Mouse (Mus musculus): ENCODE data around the gene H2-T23.
"Not testable (repeated sequence)": the region's sequence is repeated elsewhere in the genome, so short reads cannot be mapped to it uniquely, and the experiment has no call there.

The H2-T23 gene

DNA sequence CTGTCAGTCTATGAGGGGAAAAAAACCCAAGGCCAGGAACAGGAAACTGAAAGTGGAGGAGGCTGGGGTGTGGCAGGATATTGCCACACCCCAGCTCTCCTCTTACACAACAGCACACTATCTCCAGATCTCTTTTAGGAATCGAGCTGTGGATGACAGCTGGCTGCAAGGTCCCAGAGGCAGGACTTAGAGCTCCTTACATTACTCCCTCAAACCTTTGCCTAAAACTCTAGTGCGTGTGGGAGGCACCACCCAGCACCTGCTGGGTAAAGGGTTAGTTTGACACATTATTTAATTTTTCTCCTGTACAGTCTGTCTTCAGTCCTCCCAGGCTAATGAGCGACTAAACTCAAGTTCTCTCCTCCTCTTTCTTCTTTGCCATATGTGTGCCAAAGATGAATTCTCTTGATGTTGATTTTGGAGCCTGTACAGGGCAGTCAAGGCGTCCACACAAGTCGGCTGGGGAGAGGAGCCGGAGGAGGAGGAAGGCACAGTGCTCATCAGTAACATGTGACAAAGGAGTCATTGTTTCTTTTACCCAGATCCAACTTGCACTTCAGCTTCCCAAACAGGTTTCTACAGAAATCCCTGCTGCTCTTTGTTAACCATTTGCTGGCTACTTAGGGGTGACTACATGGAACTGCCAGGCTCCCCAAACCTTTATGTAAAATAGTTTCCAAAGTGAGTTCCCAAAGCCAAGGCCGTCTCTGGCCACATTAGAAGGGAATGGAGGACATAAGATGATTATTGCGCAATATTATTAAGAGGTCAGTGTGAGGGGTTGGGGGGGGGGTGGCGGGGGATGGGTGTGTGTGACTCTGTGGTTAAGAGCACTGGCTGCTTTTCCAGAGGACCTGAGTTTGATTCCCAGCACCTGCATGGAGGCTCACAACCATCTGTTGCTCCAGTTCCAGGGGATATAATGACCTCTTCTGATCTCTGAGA is 8.7 kb downstream of the H2-T23 start:
- DNase-seq (ENCODE audit: low spot score), result no peak

DNA sequence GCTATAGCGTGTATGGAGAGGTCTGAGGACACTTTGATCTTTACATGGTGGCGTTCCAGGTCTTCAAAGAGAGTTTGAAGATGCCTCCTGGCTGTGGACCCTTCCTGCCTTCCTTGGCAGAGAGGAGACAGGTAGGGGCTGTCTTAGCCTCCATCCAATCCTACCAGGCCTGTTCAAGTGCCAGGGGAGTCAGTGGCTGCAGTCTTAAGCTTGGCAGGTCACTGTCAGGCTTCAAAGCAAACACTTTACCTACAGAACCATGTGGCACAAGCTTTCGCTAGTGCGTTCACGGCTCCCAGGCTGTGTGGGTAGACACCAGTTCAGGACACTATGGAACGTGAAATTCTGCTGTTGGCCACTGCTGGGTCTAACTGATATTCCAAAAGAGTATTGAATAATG is 9.7 kb downstream of the H2-T23 start:
- no peak for DNase-seq (ENCODE audit: low spot score)

DNA sequence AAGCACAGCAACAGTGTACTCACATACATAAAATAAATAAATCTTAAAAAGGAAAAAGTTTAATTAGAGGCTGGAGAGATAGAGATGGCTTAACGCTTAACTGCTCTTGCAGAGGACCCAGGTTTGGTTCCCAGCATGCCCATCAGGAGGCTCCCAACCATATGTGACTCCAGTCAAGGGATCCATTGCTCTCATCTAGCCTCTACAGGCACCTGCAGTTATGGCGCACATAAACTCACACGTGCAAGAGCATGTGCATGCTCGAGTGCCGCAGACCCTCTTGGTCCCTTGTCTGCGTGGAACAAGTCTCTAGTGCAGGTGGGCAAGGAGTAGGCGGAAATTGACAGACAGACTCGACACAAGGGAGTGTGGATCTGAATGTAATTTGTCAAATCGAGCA is 10.6 kb downstream of the H2-T23 start:
- DNase-seq (ENCODE audit: low spot score), result no peak

DNA sequence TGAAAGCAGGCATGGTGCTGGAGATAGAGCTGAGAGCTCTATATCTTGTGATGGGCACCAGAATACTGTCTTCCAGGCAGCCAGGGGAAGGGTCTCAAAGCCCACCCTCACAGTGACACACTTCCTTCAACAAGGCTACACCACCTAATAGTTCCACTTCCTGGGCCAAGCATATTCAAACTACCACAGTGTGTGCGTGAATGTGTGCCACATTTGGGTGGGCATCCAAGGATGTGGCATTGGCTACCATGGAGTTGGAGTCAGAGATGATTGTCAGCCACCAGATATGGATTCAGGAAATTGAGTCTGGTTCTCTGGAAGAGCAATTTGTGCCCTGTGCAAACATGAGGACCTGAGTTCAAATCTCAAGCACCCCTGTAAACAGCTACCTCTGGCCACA is 11.3 kb downstream of the H2-T23 start:
- DNase-seq (ENCODE audit: low spot score), result no peak

DNA sequence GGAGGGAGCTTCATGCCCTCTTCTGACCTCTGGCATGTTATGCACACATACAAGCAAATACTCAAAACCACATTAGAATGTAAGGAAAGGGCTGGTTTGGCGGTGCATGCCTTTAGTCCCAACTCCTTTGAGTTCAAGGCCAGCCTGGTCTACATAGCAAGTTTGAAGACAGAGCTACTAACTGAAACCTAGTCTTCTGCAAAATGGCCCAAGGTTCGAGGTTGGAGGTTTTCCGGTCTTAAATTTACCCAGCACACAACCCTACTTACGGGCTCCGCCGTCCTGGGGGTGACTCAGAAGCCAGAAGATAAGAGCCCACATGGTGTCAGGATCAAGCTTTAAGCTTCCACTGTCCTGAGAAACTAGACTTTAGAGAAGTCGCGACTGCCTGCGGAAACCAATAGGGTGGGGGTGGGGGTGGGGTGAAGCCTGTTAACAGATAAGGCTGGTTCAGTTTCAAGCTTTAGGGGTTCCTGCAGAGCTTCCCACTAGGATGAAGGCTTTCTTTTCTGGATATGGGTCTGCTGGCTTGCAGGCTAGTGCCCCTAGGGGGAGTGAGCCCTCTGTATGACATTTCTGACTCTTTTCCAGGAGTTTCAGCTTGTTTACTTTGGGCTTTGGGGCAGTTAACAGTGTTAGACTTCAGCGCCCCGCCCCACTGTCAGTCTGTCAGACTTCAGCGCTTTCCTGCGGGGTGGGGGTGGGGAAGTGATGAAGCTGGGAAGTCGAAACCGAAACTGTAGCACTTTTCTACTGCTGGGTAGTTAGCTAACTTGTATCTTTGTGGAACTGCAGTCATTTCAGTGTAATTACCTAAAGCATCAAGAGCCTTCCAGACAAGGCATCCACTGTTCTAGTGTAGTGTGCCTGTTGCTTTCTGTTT is 12.2 kb downstream of the H2-T23 start, which contains the start of gene H2-T24:
Gene H2-T24, minus strand, starts transcription at position 370 of the 883 bp plus-strand sequence.
- DNase-seq (ENCODE audit: low spot score), result no peak

DNA sequence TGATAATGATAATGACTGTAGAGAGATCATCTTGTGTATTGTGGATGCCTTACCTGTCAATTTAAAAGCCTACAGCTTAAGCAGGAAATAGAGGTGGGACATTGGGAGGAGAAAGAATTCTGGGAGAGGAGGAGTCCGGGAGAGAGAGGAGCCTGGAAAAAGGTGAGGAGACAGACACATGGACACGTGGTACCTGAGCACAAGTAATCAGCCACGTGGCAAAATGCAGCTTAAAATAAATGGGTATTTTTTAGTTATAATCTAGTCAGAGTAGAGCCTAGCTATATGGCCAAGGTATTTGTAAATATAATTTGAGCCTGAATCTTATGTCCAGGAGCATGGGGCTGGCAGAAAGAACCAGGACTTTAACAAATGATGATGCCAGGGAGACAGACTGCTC is 13.1 kb downstream of the H2-T23 start:
- DNase-seq (ENCODE audit: low spot score), result no peak

DNA sequence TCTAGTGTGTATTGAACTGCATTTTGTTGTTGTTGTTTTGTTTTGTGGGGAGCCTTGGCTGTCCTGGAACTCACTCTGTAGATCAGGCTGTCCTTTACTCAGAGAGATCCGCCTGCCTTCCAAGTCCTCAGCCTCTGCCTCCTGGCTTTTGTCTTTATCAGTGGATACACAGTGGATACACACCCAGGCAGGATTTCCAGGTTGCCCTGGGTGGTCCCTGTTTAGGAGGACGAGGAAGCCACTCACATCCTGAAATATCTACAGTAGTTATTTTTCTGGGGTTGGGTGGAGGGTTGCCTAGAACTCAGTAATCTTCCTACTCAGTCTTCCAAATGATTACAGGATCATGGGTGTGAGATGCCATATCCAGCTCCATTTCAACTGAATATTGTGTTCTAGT is 13.7 kb downstream of the H2-T23 start:
- no peak for DNase-seq (ENCODE audit: low spot score)

DNA sequence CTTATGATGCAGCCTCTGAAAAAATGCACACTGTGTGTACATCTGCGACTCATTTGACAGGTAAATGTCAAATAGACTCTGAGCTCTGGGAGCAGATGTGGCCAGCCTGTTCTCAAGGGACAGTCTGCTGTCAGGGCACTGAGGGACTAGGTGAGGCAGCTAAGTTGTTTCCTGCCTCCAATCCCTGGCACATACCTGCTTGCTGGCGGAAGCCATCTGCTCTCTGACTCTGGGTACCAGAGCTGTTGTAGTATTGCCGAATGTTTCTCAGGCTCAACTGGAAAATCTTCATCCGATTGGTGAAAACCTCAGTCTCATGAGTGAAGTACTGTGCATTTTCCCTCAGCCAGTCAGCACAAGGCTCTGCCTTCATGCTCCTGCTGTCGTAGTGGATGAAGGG is 15.6 kb downstream of the H2-T23 start:
- no peak for DNase-seq (ENCODE audit: low spot score)

DNA sequence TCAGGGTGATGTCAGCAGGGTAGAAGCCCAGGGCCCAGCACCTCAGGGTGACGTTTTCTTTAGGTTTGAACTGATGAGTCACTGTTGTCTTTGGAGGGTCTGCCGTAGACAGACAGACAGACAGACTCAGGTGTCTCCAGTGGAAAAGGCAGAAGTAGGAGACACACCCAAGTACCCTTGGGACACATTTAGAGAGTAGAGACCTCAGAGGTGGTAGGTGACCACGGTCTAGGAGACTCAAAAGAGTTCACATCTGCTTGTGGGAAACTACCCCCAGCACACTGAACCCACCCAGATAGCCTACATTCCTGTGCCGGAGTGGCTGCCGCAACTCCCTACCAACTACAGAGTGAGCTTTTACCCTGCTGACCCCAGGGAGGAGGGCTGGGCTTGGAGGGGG is 17.7 kb downstream of the H2-T23 start:
- no peak for DNase-seq (ENCODE audit: low spot score)

DNA sequence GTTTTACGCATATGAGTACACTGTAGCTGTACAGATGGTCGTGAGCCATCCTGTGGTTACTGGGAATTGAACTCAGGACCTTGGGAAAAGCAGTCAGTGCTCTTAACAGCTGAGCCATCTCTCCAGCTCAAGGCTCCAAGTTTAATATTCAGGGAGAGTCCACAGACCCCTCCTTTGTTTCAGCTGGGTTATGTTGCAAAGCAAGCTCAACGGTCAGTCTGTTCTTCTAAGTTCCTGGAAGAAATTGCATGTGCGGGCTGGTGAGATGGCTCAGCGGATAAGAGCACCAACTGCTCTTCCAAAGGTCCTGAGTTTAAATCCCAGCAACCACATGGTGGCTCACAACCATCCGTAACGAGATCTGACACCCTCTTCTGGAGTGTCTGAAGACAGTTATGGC is 28.2 kb downstream of the H2-T23 start:
- not testable (repeated sequence) for DNase-seq (ENCODE audit: low spot score)

DNA sequence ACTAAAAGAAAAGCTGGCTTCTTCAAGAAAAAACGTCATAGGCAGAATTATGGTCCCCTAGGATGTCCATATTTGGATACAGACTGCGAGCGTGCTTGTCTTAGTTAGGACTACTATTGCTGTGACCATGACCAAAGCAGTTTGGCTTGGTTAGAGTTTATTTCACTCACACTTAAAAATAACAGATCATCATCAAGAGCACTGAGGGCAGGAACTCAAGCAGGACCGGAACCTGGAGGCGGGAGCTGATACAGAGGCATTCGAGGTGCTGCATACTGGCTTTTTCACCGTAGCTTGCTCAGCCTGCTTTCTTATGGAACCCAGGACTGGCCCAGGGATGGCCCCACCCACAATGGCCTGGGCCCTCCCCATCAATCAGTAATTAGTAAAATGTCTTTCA is 29.3 kb downstream of the H2-T23 start:
- no peak for DNase-seq (ENCODE audit: low spot score)

DNA sequence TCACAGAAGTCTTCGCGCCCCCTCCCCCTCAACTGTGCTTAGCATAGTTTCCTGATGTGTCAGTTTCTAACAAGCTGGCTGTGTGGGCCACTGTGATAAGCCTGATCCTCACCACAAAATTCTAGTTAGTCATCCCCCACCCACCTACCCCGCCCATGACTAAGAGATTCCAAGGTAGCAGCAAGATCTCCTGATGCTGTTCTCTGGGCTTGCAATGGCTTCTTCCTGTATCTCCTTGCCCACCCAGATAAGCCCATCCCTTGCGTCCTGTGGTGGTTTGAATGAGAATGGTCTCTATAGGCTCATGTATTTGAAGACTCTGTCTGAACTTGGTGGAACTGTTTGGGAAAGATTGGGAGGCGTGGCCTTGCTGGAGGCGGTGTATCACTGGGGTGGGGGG is 30.7 kb downstream of the H2-T23 start:
- DNase-seq (ENCODE audit: low spot score), result no peak

DNA sequence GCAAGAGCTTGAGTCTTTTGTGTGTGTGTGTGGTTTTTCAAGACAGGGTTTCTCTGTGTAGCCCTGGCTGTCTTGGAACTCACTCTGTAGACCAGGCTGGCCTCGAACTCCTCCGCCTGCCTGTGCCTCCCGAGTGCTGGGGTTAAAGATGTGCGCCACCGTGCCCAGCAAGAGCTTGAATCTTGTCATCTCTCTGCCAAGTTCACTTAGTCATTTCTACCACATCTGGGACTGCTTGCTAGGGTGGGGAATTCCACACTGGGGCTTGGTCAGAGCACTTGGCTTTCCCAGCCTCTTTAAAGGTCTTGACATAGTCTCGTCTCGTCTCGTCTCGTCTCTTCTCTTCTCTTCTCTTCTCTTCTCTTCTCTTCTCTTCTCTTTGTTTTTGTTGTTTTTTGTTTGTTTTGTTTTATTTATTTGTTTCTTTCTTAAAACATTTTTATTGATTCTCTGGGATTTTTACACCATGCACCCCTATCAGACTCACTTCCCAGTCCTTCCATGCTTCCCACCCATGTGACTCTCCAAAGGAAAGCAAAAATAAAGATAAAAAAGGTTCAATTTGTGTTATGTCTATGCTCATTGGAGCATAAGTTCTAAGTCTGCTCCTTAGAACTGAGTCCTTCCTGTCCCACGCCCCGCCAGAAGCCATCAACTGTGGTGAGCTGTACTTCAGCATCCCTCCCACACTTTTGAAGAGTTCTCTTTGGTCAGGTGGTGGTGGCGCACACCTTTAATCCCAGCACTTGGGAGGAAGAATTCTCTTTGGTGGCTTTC is 31.3 kb downstream of the H2-T23 start:
- no peak for DNase-seq (ENCODE audit: low spot score)

DNA sequence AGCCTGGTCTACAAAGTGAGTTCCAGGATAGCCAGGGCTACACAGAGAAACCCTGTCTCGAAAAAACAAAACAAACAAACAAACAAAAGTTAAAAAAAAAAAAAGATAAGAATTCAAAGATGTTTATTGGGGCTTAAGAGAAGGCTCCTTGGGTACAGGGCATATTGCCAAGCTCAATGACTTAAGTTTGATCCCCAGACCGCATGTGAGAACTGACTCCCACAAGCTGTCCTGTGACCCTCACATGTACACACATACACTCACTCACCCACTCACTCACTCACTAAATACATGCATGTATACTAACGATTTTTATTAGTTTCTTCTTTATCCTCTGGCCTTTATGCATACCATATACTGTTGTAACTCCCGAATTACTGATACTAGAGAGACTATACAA is 32.3 kb downstream of the H2-T23 start:
- no peak for DNase-seq (ENCODE audit: low spot score)

DNA sequence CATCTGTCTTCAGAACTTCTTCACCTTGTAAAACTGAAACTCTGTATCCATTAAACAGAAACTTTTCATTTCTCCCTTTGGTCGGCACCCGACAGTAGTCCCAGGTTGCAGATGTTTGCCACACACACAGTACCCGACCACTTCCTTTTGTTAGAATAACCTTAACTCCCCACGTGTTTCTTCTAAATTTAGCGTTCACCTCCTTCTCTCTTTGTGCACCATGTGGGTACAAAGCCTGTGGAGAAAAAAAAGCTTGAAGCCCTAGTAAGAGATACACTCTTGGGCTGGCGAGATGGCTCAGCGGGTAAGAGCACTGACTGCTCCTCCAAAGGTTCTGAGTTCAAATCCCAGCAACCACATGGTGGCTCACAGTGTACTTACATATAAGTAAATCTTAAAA is 33.3 kb downstream of the H2-T23 start:
- DNase-seq (ENCODE audit: low spot score), result no peak

DNA sequence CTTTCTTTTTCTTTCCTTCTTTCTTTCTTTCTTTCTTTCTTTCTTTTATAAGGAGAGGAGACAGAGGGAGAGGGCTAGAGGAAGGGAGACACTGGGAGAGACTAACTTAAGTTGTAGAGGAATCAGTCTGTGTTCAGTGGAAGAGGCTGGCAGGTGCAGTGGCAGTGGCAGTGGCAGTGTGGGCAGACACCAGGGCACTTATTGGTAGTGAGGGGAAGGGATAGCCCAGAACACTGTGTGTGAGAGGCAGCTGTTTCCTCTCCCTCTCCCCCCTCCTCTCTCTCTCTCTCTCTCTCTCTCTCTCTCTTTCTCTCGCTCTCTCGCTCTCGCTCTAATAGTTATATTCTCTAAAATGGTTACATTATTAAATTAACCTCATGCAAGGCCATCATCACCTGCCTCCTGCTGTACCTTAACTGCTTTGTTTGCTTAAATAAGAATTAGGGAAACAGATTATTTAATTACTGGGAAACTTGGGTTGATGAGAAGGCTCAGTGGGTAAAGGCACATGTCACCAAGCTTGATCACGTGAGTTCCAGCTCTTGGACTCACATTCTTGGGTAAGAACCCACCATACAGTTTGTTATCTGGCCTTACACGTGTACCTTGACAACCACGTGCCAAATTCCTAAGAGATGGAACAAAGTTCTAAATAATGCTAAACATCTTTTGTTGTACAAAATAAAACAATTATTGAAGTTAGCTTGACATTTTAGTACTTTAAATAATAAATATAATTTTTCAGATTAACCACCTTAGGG is 33.9 kb downstream of the H2-T23 start:
- no peak for DNase-seq (ENCODE audit: low spot score)

DNA sequence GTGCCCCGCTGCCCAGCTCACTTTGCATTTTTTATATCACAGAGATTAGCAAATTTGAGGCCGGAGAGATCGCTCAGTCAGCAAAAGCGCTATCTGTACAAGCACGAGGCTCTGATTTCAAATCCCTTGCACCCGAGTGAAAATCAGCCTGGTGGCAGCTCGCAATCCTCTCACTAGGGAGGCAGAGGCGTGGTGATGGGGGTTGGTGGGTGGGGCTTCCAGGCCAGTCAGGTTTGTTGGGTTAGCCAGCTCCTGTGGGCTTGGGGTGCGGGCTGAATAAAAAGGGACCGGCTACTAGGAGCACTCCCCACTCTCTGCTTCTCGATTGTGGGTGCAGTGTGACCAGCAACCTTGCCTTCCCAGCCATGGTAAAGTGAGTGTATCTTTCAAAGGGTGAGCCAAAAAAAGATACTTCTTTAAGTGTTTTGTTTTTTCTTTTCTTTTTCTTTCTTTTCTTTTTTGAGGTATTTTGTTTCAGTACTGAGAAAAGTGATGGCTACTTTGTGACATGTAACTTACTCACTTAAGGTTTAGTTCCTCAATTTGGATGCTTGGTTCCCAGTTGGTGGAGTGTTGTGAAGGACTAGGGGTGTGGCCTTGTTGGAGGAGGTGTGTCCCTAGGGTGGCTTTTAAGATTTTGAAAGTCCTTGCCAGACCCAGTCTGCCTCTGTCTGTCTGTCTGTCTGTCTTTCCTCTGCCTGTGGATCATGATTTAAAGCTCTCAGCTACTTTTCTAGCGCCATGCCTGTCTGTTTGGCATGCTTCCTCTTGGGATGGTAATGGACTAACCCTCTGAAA is 34.7 kb downstream of the H2-T23 start:
- DNase-seq (ENCODE audit: low spot score), result no peak

DNA sequence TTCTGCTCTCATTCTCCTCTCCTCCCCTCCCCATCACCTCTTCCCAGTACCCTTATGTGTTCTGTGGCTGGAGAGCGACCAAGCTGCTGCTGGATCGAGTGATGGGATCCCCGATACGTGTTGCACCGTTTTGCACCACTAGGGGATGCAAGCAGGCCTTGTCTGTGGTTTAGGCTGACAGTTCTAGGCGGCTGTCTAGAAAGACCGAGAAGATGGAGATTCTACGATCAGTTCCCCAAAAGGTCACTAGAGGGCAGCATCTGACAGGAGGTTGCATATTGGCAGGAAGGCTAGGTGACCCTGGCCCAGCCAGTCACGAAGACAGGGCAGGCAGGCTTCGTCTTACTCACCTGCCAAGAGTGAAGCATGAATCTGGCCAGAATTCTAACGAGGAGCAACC is 35.7 kb downstream of the H2-T23 start:
- peak; percentile 87 for DNase-seq (ENCODE audit: low spot score)

DNA sequence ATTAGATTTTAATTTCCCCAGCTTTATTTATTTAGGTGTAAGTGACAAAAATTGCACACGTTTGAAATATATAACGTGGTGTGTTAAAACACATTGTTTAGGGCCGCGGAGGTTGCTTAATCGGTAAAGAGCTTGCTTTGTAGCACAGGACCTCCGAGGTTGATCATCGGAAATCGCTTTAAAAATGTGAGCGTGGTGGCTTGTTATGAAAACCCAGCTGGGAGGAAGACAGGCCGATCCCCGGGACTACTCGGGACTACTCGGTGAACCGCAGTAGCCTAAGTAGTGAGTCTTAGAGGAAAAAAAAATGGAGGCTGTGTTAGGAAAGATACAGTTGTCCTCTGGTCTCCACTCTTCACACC is 37.8 kb downstream of the H2-T23 start:
- DNase-seq (ENCODE audit: low spot score), result no peak

DNA sequence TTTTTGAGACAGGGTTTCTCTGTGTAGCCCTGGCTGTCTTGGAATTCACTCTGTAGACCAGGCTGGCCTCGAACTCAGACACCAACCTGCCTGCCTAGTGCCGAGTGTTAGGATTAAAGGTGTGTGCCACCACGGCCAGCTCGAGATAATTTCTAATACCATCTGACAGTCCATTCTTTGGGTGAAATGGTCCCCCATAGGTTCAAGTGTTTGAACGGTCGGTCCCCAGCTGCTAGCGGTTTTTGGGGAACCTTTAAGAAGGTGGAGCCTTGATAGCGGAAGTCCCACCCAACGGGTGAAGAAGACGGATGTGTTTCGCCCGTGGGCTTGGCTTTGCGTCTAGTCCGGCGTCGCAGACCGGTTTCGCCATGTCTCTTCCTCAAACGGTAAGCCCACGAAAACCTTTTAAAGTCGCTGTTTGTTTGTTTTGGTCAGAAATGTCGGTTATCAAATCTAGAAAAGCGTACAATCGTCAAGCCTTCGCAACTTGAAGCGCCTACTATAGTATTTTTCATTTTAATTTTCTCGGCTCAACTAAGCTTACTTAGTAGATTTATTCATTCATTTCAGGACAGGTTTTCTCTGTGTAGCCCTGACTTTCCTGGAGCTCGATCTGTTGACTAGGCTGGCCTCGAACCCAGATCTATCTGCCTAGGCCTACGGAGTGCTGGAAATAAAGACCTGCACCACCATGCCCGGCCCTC is 38.3 kb downstream of the H2-T23 start:
- DNase-seq (ENCODE audit: low spot score), result peak; percentile 70

Data from ovary, adult 18-20 months (tissue).